Mouse (Mus musculus) kidney, embryonic 16.5 days (tissue): ENCODE results near the gene Car7. TPM values are rescaled to one million over a fixed set of nuclear protein-coding genes. Genes with fewer than 3 reads are reported as not detected.
"Not testable (repeated sequence)": the region's sequence is repeated elsewhere in the genome, so short reads cannot be mapped to it uniquely, and the experiment has no call there.

ENCODE experiments used
- ATAC-seq: fragments of 200-750 bp; cut with Nextera tagmentation; 2 replicates; pipeline ENCODE4 v1.8.0; 2017; ENCODE audit warnings: moderate TSS enrichment; ENCODE audit not compliant: low FRiP score, low TSS enrichment
- H3K27ac ChIP-seq: fragments of 300-500 bp; sonication (generic); 2 replicates; pipeline ENCODE4 v1.5.1; 2014; ENCODE audit warnings: low read length
- H3K27me3 ChIP-seq: fragments of 300-500 bp; sonication (generic); 2 replicates; pipeline ENCODE4 v1.6.1; 2014; ENCODE audit warnings: low read length, control low read depth, mixed read lengths; ENCODE audit not compliant: insufficient read depth
- H3K36me3 ChIP-seq: fragments of 300-500 bp; sonication (generic); 2 replicates; pipeline ENCODE4 v1.6.1; 2014; ENCODE audit warnings: low read length, control low read depth, mixed read lengths; ENCODE audit not compliant: insufficient read depth
- H3K4me1 ChIP-seq: fragments of 300-500 bp; sonication (generic); 2 replicates; pipeline ENCODE4 v1.6.1; 2014; ENCODE audit warnings: low read length, control low read depth, mixed read lengths; ENCODE audit not compliant: insufficient read depth
- H3K4me2 ChIP-seq: fragments of 300-500 bp; sonication (generic); replicated peaks from 2 replicates; pipeline ENCODE4 v1.6.1; 2014; ENCODE audit warnings: low read depth, low read length
- H3K4me3 ChIP-seq: fragments of 300-500 bp; sonication (generic); 2 replicates; pipeline ENCODE4 v1.5.1; 2014; ENCODE audit warnings: mild to moderate bottlenecking, low read length
- H3K9ac ChIP-seq: fragments of 300-500 bp; sonication (generic); replicated peaks from 2 replicates; pipeline ENCODE4 v1.6.1; 2014; ENCODE audit warnings: low read length
- H3K9me3 ChIP-seq: fragments of 300-500 bp; sonication (generic); 2 replicates; pipeline ENCODE4 v1.6.1; 2016; ENCODE audit warnings: low read length, control low read depth
- WGBS: fragments of 180-500 bp; shearing (Covaris S2); extraction: QIAGEN DNeasy Blood & Tissue Kit; methylation state at CpG from one replicate; pipeline ENCODE4 v1.1.7; 2014; 5-methylcytosine and 5-hydroxymethylcytosine counted together
- polyA plus RNA-seq: library from polyadenylated mRNA; unstranded; fragments of >200 nt; fragmentation: Nextera tagmentation; extraction: Ambion mirVana; gene quantifications from 2 replicates; pipeline ENCODE4 v1.2.1, GENCODE M21; 2015

Car7 gene
- polyA plus RNA-seq, 1 experiment from 2014 or later = 2.4 TPM

- Histone ChIP-seq H3K36me3 (no peaks in the 10 kb centered on the region), H3K9ac (no peak overlapping the region), H3K4me3 (no peak overlapping the region), H3K9me3 (no peaks in the 10 kb centered on the region), H3K27ac (no peak overlapping the region), H3K4me2 (peak overlapping the region; percentile 31; the same call in 1 of the 2 replicates), H3K27me3 (no peaks in the 10 kb centered on the region), H3K4me1 (no peaks in the 10 kb centered on the region)
- peak; percentile 90 for ATAC-seq
- WGBS = 21% methylated on average over 21 of the region's 22 CpGs
Measured at GRCm38 (mm10) chr8:104564633-104565456, 30.4 kb downstream of the Car7 start.

DNA sequence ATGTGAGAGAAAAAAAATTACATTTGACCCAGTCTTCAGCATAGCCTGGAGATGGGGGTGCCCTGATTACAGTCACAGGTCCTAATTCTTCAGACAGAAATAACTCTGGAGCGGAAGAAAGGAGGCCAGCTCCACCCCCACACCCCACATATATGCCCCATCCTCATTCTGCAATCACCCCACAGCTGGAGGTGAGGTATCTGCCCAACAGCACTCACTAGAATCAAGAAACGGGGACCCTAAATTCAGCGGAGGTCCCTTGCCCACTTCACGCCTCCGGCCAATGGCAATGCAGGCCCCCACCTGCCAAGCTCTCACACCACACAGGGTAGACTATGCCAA, 30.9 kb downstream of the Car7 start:
- Histone ChIP-seq H3K27me3 (no peaks in the 10 kb centered on the region), H3K36me3 (no peaks in the 10 kb centered on the region), H3K9me3 (no peaks in the 10 kb centered on the region), H3K4me2 (no peak overlapping the region), H3K27ac (no peak overlapping the region), H3K9ac (no peak overlapping the region), H3K4me1 (no peaks in the 10 kb centered on the region), H3K4me3 (no peak overlapping the region)
- no peak for ATAC-seq
- WGBS = 90% methylated on average over 5 of the region's 5 CpGs

GRCm38 (mm10) chr8:104569559-104569958, 35.1 kb downstream of the Car7 start:
- no peak for ATAC-seq
- no peak overlapping the region for H3K4me2 ChIP-seq
- H3K27ac ChIP-seq = no peak overlapping the region
- no peaks in the 10 kb centered on the region for H3K9me3 ChIP-seq
- H3K27me3 ChIP-seq = no peaks in the 10 kb centered on the region
- no peak overlapping the region for H3K4me3 ChIP-seq
- peaks cover 3% of the 10 kb centered on the region; the same call in 1 of the 2 replicates for H3K4me1 ChIP-seq
- WGBS = 41% methylated on average over 1 of the region's 1 CpGs
- H3K9ac ChIP-seq = no peak overlapping the region
- H3K36me3 ChIP-seq = no peaks in the 10 kb centered on the region

DNA sequence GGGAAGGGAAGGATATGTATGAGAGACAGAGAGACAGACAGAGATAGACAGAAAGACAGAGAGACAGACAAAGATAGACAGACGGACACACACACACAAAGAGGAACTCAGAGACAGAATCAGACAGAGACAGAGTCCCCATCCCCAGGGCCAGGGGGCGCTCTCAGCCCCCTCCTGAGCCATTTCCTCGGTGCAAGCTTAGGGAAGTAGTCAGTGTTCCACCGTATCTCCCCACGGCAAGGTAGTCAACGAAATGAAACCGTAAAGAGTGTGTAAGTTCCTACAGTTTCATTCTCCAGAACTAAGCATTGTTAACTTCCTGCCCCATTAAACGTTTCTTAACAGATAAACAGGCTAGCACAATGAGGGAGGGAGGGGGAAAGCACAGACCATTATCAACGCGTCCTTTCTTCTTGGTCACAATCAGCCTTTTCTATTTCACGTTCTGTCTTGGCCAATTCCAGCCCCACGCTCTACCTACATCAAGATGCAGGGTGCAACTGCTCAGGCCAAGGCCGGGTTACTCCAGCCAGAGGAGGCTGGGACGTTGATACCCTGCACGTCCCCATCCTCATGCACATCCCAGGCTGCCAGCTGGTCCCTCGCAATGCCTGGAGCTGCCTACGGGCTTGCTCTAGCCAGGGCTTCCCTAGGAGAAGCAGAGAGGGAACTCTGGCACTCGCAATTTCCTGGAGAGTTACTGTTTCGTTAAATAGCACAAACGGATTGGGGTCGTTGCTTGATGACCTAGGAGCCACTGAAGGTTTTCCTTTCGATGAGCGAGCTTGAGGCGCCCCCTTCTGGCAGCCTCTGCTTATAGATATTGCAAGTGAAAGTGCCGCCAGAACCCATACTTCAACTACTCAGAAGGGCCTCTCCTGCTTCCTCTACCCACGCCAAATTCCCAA, 36.2 kb downstream of the Car7 start:
- no peaks in the 10 kb centered on the region for H3K27me3 ChIP-seq
- peaks cover 3% of the 10 kb centered on the region; the same call in 1 of the 2 replicates for H3K4me1 ChIP-seq
- 8% methylated on average over 26 of the region's 26 CpGs for WGBS
- peak overlapping the region; percentile 78 for H3K4me2 ChIP-seq
- ATAC-seq = peak; percentile 83
- no peaks in the 10 kb centered on the region for H3K36me3 ChIP-seq
- H3K27ac ChIP-seq = no peak overlapping the region
- peak overlapping the region; percentile 63 for H3K9ac ChIP-seq
- H3K4me3 ChIP-seq = peak overlapping the region; percentile 50
- no peaks in the 10 kb centered on the region for H3K9me3 ChIP-seq

- no peak for ATAC-seq
- H3K27me3 ChIP-seq = no peaks in the 10 kb centered on the region
- 84% methylated on average over 3 of the region's 3 CpGs for WGBS
- H3K9ac ChIP-seq = no peak overlapping the region
- H3K27ac ChIP-seq = no peak overlapping the region
- no peaks in the 10 kb centered on the region for H3K4me1 ChIP-seq
- no peaks in the 10 kb centered on the region for H3K36me3 ChIP-seq
- H3K4me3 ChIP-seq = no peak overlapping the region
- H3K4me2 ChIP-seq = no peak overlapping the region
- H3K9me3 ChIP-seq = no peaks in the 10 kb centered on the region
Measured at GRCm38 (mm10) chr8:104576820-104577219, 42.3 kb downstream of the Car7 start.

- WGBS = 82% methylated on average over 17 of the region's 17 CpGs
- H3K27me3 ChIP-seq, H3K9ac ChIP-seq: not testable (repeated sequence)
Measured at GRCm38 (mm10) chr8:104577606-104578005, 43.1 kb downstream of the Car7 start.

GRCm38 (mm10) chr8:104584522-104584921, 50.0 kb downstream of the Car7 start:
- ATAC-seq = no peak
- peaks cover 2% of the 10 kb centered on the region; the same call in 1 of the 2 replicates for H3K9me3 ChIP-seq
- no peak overlapping the region for H3K4me2 ChIP-seq
- no peak overlapping the region for H3K4me3 ChIP-seq
- 71% methylated on average over 1 of the region's 1 CpGs for WGBS
- no peak overlapping the region for H3K27ac ChIP-seq
- no peaks in the 10 kb centered on the region for H3K27me3 ChIP-seq
- H3K9ac ChIP-seq = no peak overlapping the region
- H3K4me1 ChIP-seq = no peaks in the 10 kb centered on the region
- no peaks in the 10 kb centered on the region for H3K36me3 ChIP-seq

More at GRCm38 (mm10) chr8:104577606-104578005, 43.1 kb downstream of the Car7 start:
- H3K4me1 ChIP-seq, H3K4me2 ChIP-seq, ATAC-seq, H3K4me3 ChIP-seq, H3K27ac ChIP-seq, H3K9me3 ChIP-seq, H3K36me3 ChIP-seq: not testable (repeated sequence)

DNA sequence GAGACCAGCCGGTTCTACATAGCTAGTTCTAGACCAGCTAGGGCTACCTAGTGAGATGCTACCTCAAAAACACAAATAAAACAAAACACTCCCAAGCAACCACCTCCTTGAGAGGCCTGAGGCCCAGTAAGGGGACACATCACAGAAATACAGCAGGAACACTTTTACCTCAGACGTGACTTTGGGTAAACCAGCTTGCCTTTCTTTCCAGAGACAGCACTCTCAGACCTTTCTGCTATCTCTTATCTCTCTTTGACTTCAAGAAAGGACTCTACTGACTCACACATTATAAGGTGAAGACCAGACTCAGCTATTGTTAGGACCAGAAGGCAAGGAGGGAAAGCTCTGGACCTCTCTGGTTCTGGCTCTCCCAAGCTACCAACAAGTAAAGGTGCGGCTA, 55.8 kb downstream of the Car7 start:
- peaks cover 7% of the 10 kb centered on the region for H3K4me1 ChIP-seq
- 94% methylated on average over 3 of the region's 3 CpGs for WGBS
- H3K4me2 ChIP-seq = no peak overlapping the region
- no peaks in the 10 kb centered on the region for H3K9me3 ChIP-seq
- no peak overlapping the region for H3K27ac ChIP-seq
- no peaks in the 10 kb centered on the region for H3K27me3 ChIP-seq
- H3K4me3 ChIP-seq = no peak overlapping the region
- no peak for ATAC-seq
- peaks cover 20% of the 10 kb centered on the region for H3K36me3 ChIP-seq
- no peak overlapping the region for H3K9ac ChIP-seq

DNA sequence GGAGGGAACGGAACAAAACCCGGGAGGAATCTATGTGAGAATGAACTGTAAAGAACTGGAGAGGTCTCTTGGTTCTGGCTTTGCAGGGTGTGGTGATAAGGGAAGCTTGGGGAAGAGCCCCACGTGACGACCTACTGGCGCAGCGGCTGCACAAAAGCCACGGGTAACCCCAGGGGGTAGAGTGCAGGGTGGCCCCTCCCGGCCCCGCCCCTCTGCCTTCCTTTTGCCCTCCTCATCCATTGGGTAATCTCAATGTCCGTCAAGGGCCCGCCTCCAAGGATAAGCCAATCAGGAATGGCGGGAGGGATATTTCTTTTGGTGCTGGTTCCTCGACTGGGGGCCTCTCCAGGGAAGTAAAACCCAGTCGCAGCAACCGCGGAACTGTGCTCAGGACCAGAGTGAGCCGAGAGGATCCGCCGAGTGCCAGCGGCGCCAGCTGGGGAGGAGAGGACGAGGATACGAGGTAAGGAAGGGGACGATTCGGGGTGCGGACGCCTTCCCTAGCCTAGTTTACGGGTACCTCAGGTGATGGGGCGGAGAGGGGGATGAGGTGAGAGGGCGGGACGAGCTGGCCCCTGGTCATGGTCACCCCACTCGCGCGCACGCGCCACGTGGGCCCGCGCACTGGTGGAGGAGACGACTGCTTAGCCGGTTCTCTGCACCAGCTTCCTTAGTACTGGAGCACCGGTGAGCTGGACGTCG, 56.8 kb downstream of the Car7 start, which contains the start of gene Pdp2:
Gene Pdp2 (plus strand): TSS at position 319 of the 702 bp plus-strand sequence.
- H3K36me3 ChIP-seq = peaks cover 20% of the 10 kb centered on the region
- peak within 1 kb of the TSS; percentile 88 for H3K27ac ChIP-seq
- no peaks in the 10 kb centered on the region for H3K27me3 ChIP-seq
- H3K9me3 ChIP-seq = no peaks in the 10 kb centered on the region
- WGBS = under 1% methylated on average over 44 of the region's 44 CpGs
- H3K9ac ChIP-seq = peak within 1 kb of the TSS; percentile 74
- ATAC-seq = peak; percentile 99
- H3K4me1 ChIP-seq = peaks cover 16% of the 10 kb centered on the region
- H3K4me3 ChIP-seq = peak within 1 kb of the TSS; percentile 75
- H3K4me2 ChIP-seq = peak within 1 kb of the TSS; percentile 82
